Mouse (Mus musculus) small intestine, adult 2 months (tissue): ENCODE results near the gene Cd70.

ENCODE experiments used
- CTCF ChIP-seq: fragments of 200-500 bp; IDR thresholded peaks from 2 replicates; pipeline ENCODE4 v1.5.1; 2012; ENCODE audit warnings: low read depth, mild to moderate bottlenecking, control low read depth, inconsistent platforms, low read length, moderate library complexity, mixed read lengths; ENCODE audit not compliant: insufficient replicate concordance, insufficient read length; ENCODE audit errors: extremely low read depth
- POLR2A ChIP-seq: fragments of 200-500 bp; IDR thresholded peaks from 2 replicates; pipeline ENCODE4 v1.6.1; 2012; ENCODE audit warnings: low read depth, mild to moderate bottlenecking, control low read depth, inconsistent platforms, low read length, moderate library complexity

GRCm38 (mm10) chr17:57170616-57171260 lies 21.2 kb upstream of the Cd70 start:
- TF ChIP-seq CTCF (no peak), POLR2A (no peak)
